ENCODE assay signal across 8 mouse cellular contexts in genomic region chr5:125442136-125442995, GRCm38 (mm10). TPM values are rescaled to one million over a fixed set of nuclear protein-coding genes. Genes with fewer than 3 reads are reported as not detected.
DNase-seq lines count a peak whose midpoint lies in the region; ATAC-seq and TF ChIP-seq lines count a peak whose summit lies in the region.

No protein-coding gene starts in this region.

- intact Hi-C loops in heart, postnatal 36 days (cut with DNase I) = no loop called here

- no peaks in the 10 kb centered on the region for H3K36me3 ChIP-seq in lung, embryonic 16.5 days (ENCODE audit: control insufficient read depth, insufficient read depth, low read length)
- H3K36me3 ChIP-seq in stomach, embryonic 14.5 days (ENCODE audit: control insufficient read depth, insufficient read depth, low read length) = no peaks in the 10 kb centered on the region

- ATAC-seq in lung, embryonic 16.5 days (ENCODE audit: low read depth) = 0 out of 2 replicates have a peak, but pooled peaks have one; percentile 1
- 0 out of 2 replicates have a peak, but pooled peaks have one; percentile 6 for ATAC-seq in stomach, embryonic 14.5 days (ENCODE audit: insufficient number of reproducible peaks, insufficient read depth, low FRiP score, low read depth)

- H3K4me1 ChIP-seq in brown adipose tissue, adult 24 weeks (ENCODE audit: control insufficient read depth, insufficient read depth, insufficient read length, low read length) = no peaks in the 10 kb centered on the region
- H3K4me1 ChIP-seq in lung, embryonic 16.5 days (replicated peaks; ENCODE audit: control insufficient read depth, insufficient read depth, low read length) = peaks cover 9% of the 10 kb centered on the region
- H3K4me1 ChIP-seq in stomach, embryonic 14.5 days (ENCODE audit: control insufficient read depth, insufficient read depth, low read length) = no peaks in the 10 kb centered on the region

- H3K27ac ChIP-seq in layer of hippocampus, adult 2 months = peak overlapping the region; percentile 94
- 0 out of 2 replicates have a peak overlapping the region, but pooled peaks have one; percentile 27 for H3K27ac ChIP-seq in brown adipose tissue, adult 24 weeks (replicated peaks; ENCODE audit: low read depth, low read length)
- peak overlapping the region; percentile 73 for H3K27ac ChIP-seq in lung, embryonic 16.5 days (ENCODE audit: low read length)
- peak overlapping the region; percentile 66; the same call in 1 of the 2 replicates for H3K27ac ChIP-seq in stomach, embryonic 14.5 days (ENCODE audit: low read length)

- no peak for DNase-seq in layer of hippocampus, adult 2 months (ENCODE audit: low spot score in 2 of 2)
- DNase-seq in layer of hippocampus, adult 9-10 months (ENCODE audit: low spot score) = no peak
- DNase-seq in heart, postnatal 36 days = peak; percentile 15 to 21
- DNase-seq in layer of hippocampus, postnatal 10 days (ENCODE audit: low spot score in 2 of 2) = no peak
- no peak for DNase-seq in cerebellum, adult 11 months

- H3K4me2 ChIP-seq in lung, embryonic 16.5 days (ENCODE audit: low read depth, low read length) = peak overlapping the region; percentile 89
- peak overlapping the region; percentile 88 for H3K4me2 ChIP-seq in stomach, embryonic 14.5 days (replicated peaks; ENCODE audit: low read depth, low read length)

- H3K9ac ChIP-seq in lung, embryonic 16.5 days (ENCODE audit: low read length) = peak overlapping the region; percentile 87
- peak overlapping the region; percentile 78 for H3K9ac ChIP-seq in stomach, embryonic 14.5 days (replicated peaks; ENCODE audit: low read depth, low read length)

- H3K4me3 ChIP-seq in layer of hippocampus, adult 2 months = peak overlapping the region; percentile 86
- peak overlapping the region; percentile 87 for H3K4me3 ChIP-seq in brown adipose tissue, adult 24 weeks (ENCODE audit: insufficient read depth, low read depth, low read length)
- H3K4me3 ChIP-seq in lung, embryonic 16.5 days (ENCODE audit: low read length) = peak overlapping the region; percentile 97
- H3K4me3 ChIP-seq in stomach, embryonic 14.5 days (ENCODE audit: low read depth, low read length) = peak overlapping the region; percentile 96

- TF ChIP-seq CTCF in layer of hippocampus, adult 2 months (conservative IDR thresholded peaks at IDR 0.05) = no peak

- WGBS in lung, embryonic 16.5 days = 20% methylated on average over 27 of the region's 27 CpGs
- WGBS in stomach, embryonic 14.5 days = 20% methylated on average over 27 of the region's 27 CpGs

- H3K9me3 ChIP-seq in lung, embryonic 16.5 days (ENCODE audit: control insufficient read depth, low read length) = no peaks in the 10 kb centered on the region
- no peaks in the 10 kb centered on the region for H3K9me3 ChIP-seq in stomach, embryonic 14.5 days (ENCODE audit: control insufficient read depth, low read depth, low read length)

- H3K27me3 ChIP-seq in lung, embryonic 16.5 days (ENCODE audit: control insufficient read depth, insufficient read depth, low read depth, low read length) = no peaks in the 10 kb centered on the region
- H3K27me3 ChIP-seq in stomach, embryonic 14.5 days (ENCODE audit: control insufficient read depth, insufficient read depth, low read length) = no peaks in the 10 kb centered on the region

RNA-seq across cellular contexts. Expression of gene Bri3bp, which starts 1.0 kb away (rescaled TPM):
- total RNA-seq in layer of hippocampus, adult 2 months (2021) = 100 to 1,000 TPM in 1 of 2 experiments, 10 to 100 TPM in 1; 93.2 to 107 TPM
- polyA plus RNA-seq in brown adipose tissue, adult 24 weeks (2012; ENCODE audit: insufficient read depth, insufficient read length, missing spikeins) = 15.4 and 19.5 TPM in 2 replicates
- total RNA-seq in heart, postnatal 36 days (2021) = 10 to 100 TPM; 45.4 to 54.6 TPM
- 29.1 and 31.9 TPM in 2 replicates for polyA plus RNA-seq in lung, embryonic 16.5 days (2015; fragmentation: Nextera tagmentation; extraction: Ambion mirVana)
- 28.3 and 34.1 TPM in 2 replicates for polyA plus RNA-seq in stomach, embryonic 14.5 days (2014; fragmentation: Nextera tagmentation; extraction: Ambion mirVana)
- 10 to 100 TPM; 82.6 to 87.9 TPM for total RNA-seq in layer of hippocampus, postnatal 10 days (2021)

RNA-seq across cellular contexts. Expression of gene Dhx37, which starts 8.4 kb away (rescaled TPM):
- 10 to 100 TPM; 15.2 to 15.6 TPM for total RNA-seq in layer of hippocampus, adult 2 months (2021)
- polyA plus RNA-seq in brown adipose tissue, adult 24 weeks (2012; ENCODE audit: insufficient read depth, insufficient read length, missing spikeins) = 5.0 and 16.9 TPM in 2 replicates
- 10 to 100 TPM; 11.4 to 11.7 TPM for total RNA-seq in heart, postnatal 36 days (2021)
- 10.1 and 10.6 TPM in 2 replicates for polyA plus RNA-seq in lung, embryonic 16.5 days (2015; fragmentation: Nextera tagmentation; extraction: Ambion mirVana)
- polyA plus RNA-seq in stomach, embryonic 14.5 days (2014; fragmentation: Nextera tagmentation; extraction: Ambion mirVana) = 7.5 and 9.2 TPM in 2 replicates
- total RNA-seq in layer of hippocampus, postnatal 10 days (2021) = 10 to 100 TPM; 13.3 TPM

RNA-seq across cellular contexts. Expression of gene Aacs, which starts 33.2 kb away (rescaled TPM):
- total RNA-seq in layer of hippocampus, adult 2 months (2021) = 10 to 100 TPM; 48.1 to 55.5 TPM
- polyA plus RNA-seq in brown adipose tissue, adult 24 weeks (2012; ENCODE audit: insufficient read depth, insufficient read length, missing spikeins) = 151 and 265 TPM in 2 replicates
- total RNA-seq in heart, postnatal 36 days (2021) = 1 to 10 TPM; 3.6 to 4.1 TPM
- polyA plus RNA-seq in lung, embryonic 16.5 days (2015; fragmentation: Nextera tagmentation; extraction: Ambion mirVana) = 31.2 and 31.8 TPM in 2 replicates
- polyA plus RNA-seq in stomach, embryonic 14.5 days (2014; fragmentation: Nextera tagmentation; extraction: Ambion mirVana) = 45.6 and 50.9 TPM in 2 replicates
- 100 to 1,000 TPM in 1 of 2 experiments, 10 to 100 TPM in 1; 94.5 to 106 TPM for total RNA-seq in layer of hippocampus, postnatal 10 days (2021)

RNA-seq across cellular contexts. Expression of gene Ubc, which starts 52.4 kb away (rescaled TPM):
- total RNA-seq in layer of hippocampus, adult 2 months (2021) = 100 to 1,000 TPM; 713 to 818 TPM
- polyA plus RNA-seq in brown adipose tissue, adult 24 weeks (2012; ENCODE audit: insufficient read depth, insufficient read length, missing spikeins) = 692 and 1,079 TPM in 2 replicates
- 1,000 to 10,000 TPM in 1 of 2 experiments, 100 to 1,000 TPM in 1; 856 to 1,567 TPM for total RNA-seq in heart, postnatal 36 days (2021)
- 1,152 and 1,205 TPM in 2 replicates for polyA plus RNA-seq in lung, embryonic 16.5 days (2015; fragmentation: Nextera tagmentation; extraction: Ambion mirVana)
- 1,055 and 1,113 TPM in 2 replicates for polyA plus RNA-seq in stomach, embryonic 14.5 days (2014; fragmentation: Nextera tagmentation; extraction: Ambion mirVana)
- total RNA-seq in layer of hippocampus, postnatal 10 days (2021) = 100 to 1,000 TPM; 760 to 831 TPM

RNA-seq across cellular contexts. Expression of gene Gm10382, which starts 53.2 kb away (rescaled TPM):
- not detected for total RNA-seq in layer of hippocampus, adult 2 months (2021)
- not detected in 2 replicates for polyA plus RNA-seq in brown adipose tissue, adult 24 weeks (2012; ENCODE audit: insufficient read depth, insufficient read length, missing spikeins)
- total RNA-seq in heart, postnatal 36 days (2021) = not detected
- 0.29 and 0.36 TPM in 2 replicates for polyA plus RNA-seq in lung, embryonic 16.5 days (2015; fragmentation: Nextera tagmentation; extraction: Ambion mirVana)
- polyA plus RNA-seq in stomach, embryonic 14.5 days (2014; fragmentation: Nextera tagmentation; extraction: Ambion mirVana) = 0.20 and 0.35 TPM in 2 replicates
- under 1 TPM in 1 of 2 experiments, not detected in 1; 0.27 TPM for total RNA-seq in layer of hippocampus, postnatal 10 days (2021)

Comparison
In these comparisons a context has a peak if more than half of its experiments do, and no peak if none do; other contexts are left out.
1. DNase-seq: peak in heart, postnatal 36 days (2 of 2); none in layer of hippocampus, adult 2 months (0 of 2), layer of hippocampus, adult 9-10 months (single experiment), layer of hippocampus, postnatal 10 days (0 of 2) and cerebellum, adult 11 months (single experiment).
2. H3K27ac ChIP-seq: peak in every context shown above with its lines; median percentile 94 in layer of hippocampus, adult 2 months; 73 in lung, embryonic 16.5 days; 66 in stomach, embryonic 14.5 days; 27 in brown adipose tissue, adult 24 weeks.
3. RNA of gene Aacs, which starts 33.2 kb away (total RNA-seq): 94.5 to 106 TPM in layer of hippocampus, postnatal 10 days and 48.1 to 55.5 TPM in layer of hippocampus, adult 2 months; 3.6 to 4.1 TPM in heart, postnatal 36 days; every median in the first group is over 4 times any median in the second.
4. Peak in every context shown above with its lines, with median percentiles within 50 percentile points of each other: H3K4me3 ChIP-seq.